Mouse (Mus musculus) liver, embryonic 13.5 days (tissue): ENCODE measurements around the gene Orm3. TPM values are rescaled to one million over a fixed set of nuclear protein-coding genes. Genes with fewer than 3 reads are reported as not detected.
A peak's percentile ranks its signal among the peaks of the same experiment; 100 is the strongest.

ENCODE experiments used
- ATAC-seq: fragments of 200-750 bp; cut with Nextera tagmentation; 2 replicates; pipeline ENCODE4 v1.8.0; 2017; ENCODE audit warnings: low read depth, mild to moderate bottlenecking, moderate number of reproducible peaks, moderate library complexity
- DNase-seq: peaks from one replicate; pipeline ENCODE4 v3.0.0; 2022
- H3K27ac ChIP-seq: fragments of 300-500 bp; sonication (generic); 2 replicates; pipeline ENCODE4 v1.5.1; 2015; ENCODE audit warnings: moderate library complexity, mild to moderate bottlenecking, inconsistent platforms
- H3K27me3 ChIP-seq: fragments of 300-500 bp; sonication (generic); 2 replicates; pipeline ENCODE4 v1.6.1; 2015; ENCODE audit warnings: mild to moderate bottlenecking, inconsistent platforms
- H3K36me3 ChIP-seq: fragments of 300-500 bp; sonication (generic); 2 replicates; pipeline ENCODE4 v1.6.1; 2015; ENCODE audit warnings: mild to moderate bottlenecking, inconsistent platforms
- H3K4me1 ChIP-seq: fragments of 300-500 bp; sonication (generic); replicated peaks from 2 replicates; pipeline ENCODE4 v1.6.1; 2015; ENCODE audit warnings: inconsistent platforms
- H3K4me2 ChIP-seq: fragments of 300-500 bp; sonication (generic); 2 replicates; pipeline ENCODE4 v1.6.1; 2015; ENCODE audit warnings: inconsistent platforms, mild to moderate bottlenecking, moderate library complexity
- H3K4me3 ChIP-seq: fragments of 300-500 bp; sonication (generic); replicated peaks from 2 replicates; pipeline ENCODE4 v1.5.1; 2015; ENCODE audit warnings: mild to moderate bottlenecking, inconsistent platforms
- H3K9ac ChIP-seq: fragments of 300-500 bp; sonication (generic); 2 replicates; pipeline ENCODE4 v1.6.1; 2015; ENCODE audit warnings: mild to moderate bottlenecking, inconsistent platforms
- H3K9me3 ChIP-seq: fragments of 300-500 bp; sonication (generic); replicated peaks from 2 replicates; pipeline ENCODE4 v1.6.1; 2016; ENCODE audit warnings: inconsistent platforms
- WGBS: fragments of 180-500 bp; shearing (Covaris S2); methylation state at CpG from one replicate; pipeline ENCODE4 v1.1.7; 2015; ENCODE audit not compliant: insufficient replicate concordance; 5-methylcytosine and 5-hydroxymethylcytosine counted together
- polyA plus RNA-seq: library from polyadenylated mRNA; unstranded; fragments of >200 nt; fragmentation: Nextera tagmentation; extraction: Ambion mirVana; gene quantifications from 2 replicates; pipeline ENCODE4 v1.2.1, GENCODE M21; 2015

Gene Orm3
- polyA plus RNA-seq, 1 experiment from 2014 or later, result not detected

- Histone ChIP-seq H3K27me3 (no peaks in the 10 kb centered on the region), H3K4me2 (peak within 1 kb of the TSS; percentile 49), H3K36me3 (no peaks in the 10 kb centered on the region), H3K27ac (peak within 1 kb of the TSS; percentile 67), H3K4me1 (peaks cover 94% of the 10 kb centered on the region), H3K4me3 (peak within 1 kb of the TSS; percentile 40), H3K9ac (peak within 1 kb of the TSS; percentile 59), H3K9me3 (no peaks in the 10 kb centered on the region)
- WGBS, result 20% methylated on average over 17 of the region's 17 CpGs
- ATAC-seq, result peak; percentile 51
- peak; percentile 55 for DNase-seq
These were observed 47.3 kb downstream of the Orm3 start, which contains the start of gene Akna for GRCm38 (mm10) chr4:63403040-63403959. Gene Akna, minus strand, starts transcription at chr4:63403354.

DNA sequence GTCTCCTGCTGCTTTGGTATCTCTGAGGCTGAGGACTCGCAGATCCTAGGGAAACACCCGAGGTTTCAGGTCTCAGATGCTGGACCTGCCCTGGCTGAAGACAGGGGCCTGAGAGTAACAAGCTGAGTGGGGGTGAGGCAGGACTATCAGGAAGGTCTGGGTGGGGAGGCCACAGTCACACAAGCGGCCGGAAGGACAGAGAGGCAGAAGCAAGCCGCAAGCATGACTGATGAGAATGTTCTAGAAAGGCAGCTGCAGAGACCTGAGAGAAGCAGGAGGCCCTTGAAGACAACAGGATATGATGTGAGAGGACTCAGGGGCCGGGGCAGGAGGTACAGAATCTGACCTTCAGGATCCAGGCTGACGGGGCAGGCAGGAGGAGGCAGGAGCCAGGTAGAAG is 48.2 kb downstream of the Orm3 start:
- H3K4me3 ChIP-seq, result no peak overlapping the region
- H3K27ac ChIP-seq, result peak overlapping the region; percentile 50
- H3K9me3 ChIP-seq, result no peaks in the 10 kb centered on the region
- H3K9ac ChIP-seq, result no peak overlapping the region
- DNase-seq (no peak), ATAC-seq (no peak)
- H3K4me2 ChIP-seq, result no peak overlapping the region
- peaks cover 4% of the 10 kb centered on the region for H3K27me3 ChIP-seq
- 32% methylated on average over 7 of the region's 7 CpGs for WGBS
- H3K4me1 ChIP-seq, result peaks cover 93% of the 10 kb centered on the region
- no peaks in the 10 kb centered on the region for H3K36me3 ChIP-seq

GRCm38 (mm10) chr4:63405051-63405450 is 49.1 kb downstream of the Orm3 start:
- Histone ChIP-seq H3K9ac (peak overlapping the region; percentile 5; the same call in 1 of the 2 replicates), H3K27ac (no peak overlapping the region), H3K9me3 (no peaks in the 10 kb centered on the region), H3K4me1 (peaks cover 93% of the 10 kb centered on the region), H3K36me3 (no peaks in the 10 kb centered on the region), H3K27me3 (peaks cover 7% of the 10 kb centered on the region), H3K4me3 (no peak overlapping the region), H3K4me2 (no peak overlapping the region)
- WGBS, result 16% methylated on average over 7 of the region's 7 CpGs
- ATAC-seq (no peak; the same call in 1 of the 2 replicates), DNase-seq (no peak)

DNA sequence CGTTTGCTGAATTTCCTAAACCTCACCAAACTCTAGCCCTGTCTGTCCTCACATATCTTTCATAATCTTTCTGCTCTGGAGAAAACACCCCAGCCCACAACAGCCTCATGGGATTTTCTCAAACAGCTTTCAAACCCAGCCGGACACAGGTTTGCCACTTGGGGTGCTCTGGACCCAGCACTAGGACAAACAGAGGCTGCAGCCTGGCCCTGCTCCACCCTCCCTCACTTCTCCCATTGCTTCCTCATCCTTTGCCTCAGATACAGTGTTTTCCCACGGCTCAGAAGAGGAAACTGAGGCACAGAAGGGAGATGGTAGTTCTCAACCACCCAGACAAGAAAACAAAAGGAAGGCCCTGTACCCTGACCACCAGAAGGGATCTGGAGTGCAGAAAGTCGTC is 49.7 kb downstream of the Orm3 start:
- Histone ChIP-seq H3K27me3 (peaks cover 7% of the 10 kb centered on the region), H3K9ac (no peak overlapping the region), H3K4me1 (peaks cover 92% of the 10 kb centered on the region), H3K36me3 (no peaks in the 10 kb centered on the region), H3K4me2 (no peak overlapping the region), H3K9me3 (no peaks in the 10 kb centered on the region), H3K4me3 (no peak overlapping the region), H3K27ac (no peak overlapping the region)
- no peak for ATAC-seq
- no peak for DNase-seq
- 43% methylated on average over 4 of the region's 4 CpGs for WGBS

DNA sequence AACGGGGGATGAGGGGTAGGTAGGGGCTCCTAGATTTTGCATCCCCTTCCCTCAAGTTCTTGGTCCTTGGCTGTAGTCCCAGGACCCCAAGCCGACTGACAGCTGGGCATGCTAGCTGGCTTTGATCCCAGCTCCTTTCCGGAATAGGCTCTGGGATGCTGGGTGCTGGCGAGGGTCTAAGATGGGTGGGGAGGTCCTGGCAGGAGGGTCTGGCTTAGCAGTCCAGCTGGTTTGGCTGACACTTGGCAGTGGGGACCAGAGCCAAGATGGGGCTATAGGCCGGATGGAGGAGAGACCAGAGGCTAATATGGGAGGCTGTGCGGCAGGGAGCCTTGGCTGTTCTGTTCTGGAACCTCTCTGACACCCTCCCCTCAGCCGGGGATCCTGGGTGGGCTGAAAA is 52.3 kb downstream of the Orm3 start:
- no peak overlapping the region for H3K4me2 ChIP-seq
- no peak for ATAC-seq

GRCm38 (mm10) chr4:63408649-63409048 is 52.7 kb downstream of the Orm3 start:
- H3K27ac ChIP-seq, result no peak overlapping the region
- peaks cover 70% of the 10 kb centered on the region for H3K4me1 ChIP-seq
- 12% methylated on average over 8 of the region's 8 CpGs for WGBS
- no peak for DNase-seq
- no peak for ATAC-seq
- H3K27me3 ChIP-seq, result peaks cover 7% of the 10 kb centered on the region
- no peaks in the 10 kb centered on the region for H3K9me3 ChIP-seq
- H3K36me3 ChIP-seq, result no peaks in the 10 kb centered on the region
- H3K9ac ChIP-seq, result no peak overlapping the region
- no peak overlapping the region for H3K4me3 ChIP-seq
- peak overlapping the region; percentile 94 for H3K4me2 ChIP-seq

More for the DNA sequence above, 52.3 kb downstream of the Orm3 start:
- Histone ChIP-seq H3K9me3 (no peaks in the 10 kb centered on the region), H3K27ac (no peak overlapping the region), H3K27me3 (peaks cover 7% of the 10 kb centered on the region), H3K4me3 (no peak overlapping the region), H3K9ac (no peak overlapping the region; the same call in 1 of the 2 replicates), H3K4me1 (peaks cover 74% of the 10 kb centered on the region), H3K36me3 (no peaks in the 10 kb centered on the region)
- WGBS, result 61% methylated on average over 7 of the region's 7 CpGs
- DNase-seq, result no peak

Other genes starting within 250 kb of the Orm3 start
- gene Ambp, start 201.4 kb upstream of the Orm3 start, polyA plus RNA-seq, result 683 and 777 TPM in 2 replicates
- gene Kif12, start 184.0 kb upstream of the Orm3 start, polyA plus RNA-seq, result 5.1 TPM in 2 replicates
- gene Col27a1, start 142.2 kb upstream of the Orm3 start, polyA plus RNA-seq, result 1.5 TPM in 2 replicates
- not detected in 2 replicates for gene Orm1, start 11.6 kb upstream of the Orm3 start, polyA plus RNA-seq
- not detected in 2 replicates for gene Orm2, start 6.3 kb downstream of the Orm3 start, polyA plus RNA-seq
- 3.0 and 3.8 TPM in 2 replicates for gene Akna, start 47.2 kb downstream of the Orm3 start, polyA plus RNA-seq
- gene Whrn, start 139.8 kb downstream of the Orm3 start, polyA plus RNA-seq, result 0.10 and 0.18 TPM in 2 replicates
- 125 and 135 TPM in 2 replicates for gene Atp6v1g1, start 188.6 kb downstream of the Orm3 start, polyA plus RNA-seq
- 6.4 and 7.9 TPM in 2 replicates for gene Tmem268, start 202.6 kb downstream of the Orm3 start, polyA plus RNA-seq
- not detected in 2 replicates for gene Gm11213, start 249.1 kb downstream of the Orm3 start, polyA plus RNA-seq